Mouse (Mus musculus) neural tube, embryonic 13.5 days (tissue): ENCODE data around the gene Fbxo6. TPM values are rescaled to one million over a fixed set of nuclear protein-coding genes. Genes with fewer than 3 reads are reported as not detected.
A peak's percentile ranks its signal among the peaks of the same experiment; 100 is the strongest.

Experiments used
- ATAC-seq: fragments of 200-750 bp; cut with Nextera tagmentation; 2 replicates; pipeline ENCODE4 v1.8.0; 2017; ENCODE audit warnings: low read depth, mild to moderate bottlenecking, moderate TSS enrichment, moderate library complexity
- H3K27ac ChIP-seq: fragments of 300-500 bp; sonication (generic); replicated peaks from 2 replicates; pipeline ENCODE4 v1.5.1; 2015; ENCODE audit warnings: moderate library complexity, mild to moderate bottlenecking, inconsistent platforms
- H3K27me3 ChIP-seq: fragments of 300-500 bp; sonication (generic); 2 replicates; pipeline ENCODE4 v1.6.1; 2015; ENCODE audit warnings: mild to moderate bottlenecking, inconsistent platforms
- H3K36me3 ChIP-seq: fragments of 300-500 bp; sonication (generic); 2 replicates; pipeline ENCODE4 v1.6.1; 2015; ENCODE audit warnings: mild to moderate bottlenecking, inconsistent platforms
- H3K4me1 ChIP-seq: fragments of 300-500 bp; sonication (generic); replicated peaks from 2 replicates; pipeline ENCODE4 v1.6.1; 2015; ENCODE audit warnings: inconsistent platforms
- H3K4me2 ChIP-seq: fragments of 300-500 bp; sonication (generic); 2 replicates; pipeline ENCODE4 v1.6.1; 2015; ENCODE audit warnings: inconsistent platforms, mild to moderate bottlenecking, moderate library complexity
- H3K4me3 ChIP-seq: fragments of 300-500 bp; sonication (generic); 2 replicates; pipeline ENCODE4 v1.5.1; 2015; ENCODE audit warnings: mild to moderate bottlenecking, inconsistent platforms
- H3K9ac ChIP-seq: fragments of 300-500 bp; sonication (generic); 2 replicates; pipeline ENCODE4 v1.6.1; 2015; ENCODE audit warnings: moderate library complexity, mild to moderate bottlenecking, inconsistent platforms
- H3K9me3 ChIP-seq: fragments of 300-500 bp; sonication (generic); 2 replicates; pipeline ENCODE4 v1.6.1; 2016; ENCODE audit warnings: inconsistent platforms
- WGBS: fragments of 180-500 bp; shearing (Covaris S2); methylation state at CpG from one replicate; pipeline ENCODE4 v1.1.7; 2015; 5-methylcytosine and 5-hydroxymethylcytosine counted together
- polyA plus RNA-seq: library from polyadenylated mRNA; unstranded; fragments of >200 nt; fragmentation: Nextera tagmentation; extraction: Ambion mirVana; gene quantifications from 2 replicates; pipeline ENCODE4 v1.2.1, GENCODE M21; 2015

Fbxo6 gene
- polyA plus RNA-seq, 1 experiment from 2014 or later = 16.6 TPM

GRCm38 (mm10) chr4:148173811-148174494 lies 22.0 kb upstream of the Fbxo6 start:
- peak overlapping the region; percentile 52 for H3K4me2 ChIP-seq
- H3K9me3 ChIP-seq = no peaks in the 10 kb centered on the region
- H3K27ac ChIP-seq = peak overlapping the region; percentile 86
- ATAC-seq = peak; percentile 64
- H3K4me1 ChIP-seq = peaks cover 45% of the 10 kb centered on the region
- H3K27me3 ChIP-seq = peaks cover 49% of the 10 kb centered on the region
- no peaks in the 10 kb centered on the region for H3K36me3 ChIP-seq
- peak overlapping the region; percentile 22 for H3K4me3 ChIP-seq
- peak overlapping the region; percentile 57 for H3K9ac ChIP-seq
- under 1% methylated on average over 30 of the region's 30 CpGs for WGBS

GRCm38 (mm10) chr4:148171261-148171660 lies 19.3 kb upstream of the Fbxo6 start:
- Histone ChIP-seq H3K27me3 (peaks cover 56% of the 10 kb centered on the region), H3K4me2 (no peak overlapping the region), H3K9me3 (no peaks in the 10 kb centered on the region), H3K4me3 (no peak overlapping the region), H3K9ac (no peak overlapping the region), H3K27ac (no peak overlapping the region), H3K36me3 (no peaks in the 10 kb centered on the region), H3K4me1 (peaks cover 41% of the 10 kb centered on the region)
- no peak for ATAC-seq
- WGBS = 51% methylated on average over 3 of the region's 3 CpGs

- Histone ChIP-seq H3K9me3 (no peaks in the 10 kb centered on the region), H3K36me3 (no peaks in the 10 kb centered on the region), H3K4me3 (no peak overlapping the region), H3K4me2 (no peak overlapping the region), H3K27me3 (peaks cover 57% of the 10 kb centered on the region), H3K4me1 (peaks cover 41% of the 10 kb centered on the region), H3K27ac (no peak overlapping the region), H3K9ac (no peak overlapping the region)
- no peak for ATAC-seq
- WGBS = 2% methylated on average over 2 of the region's 2 CpGs
Observed at GRCm38 (mm10) chr4:148170842-148171241, 18.9 kb upstream of the Fbxo6 start.

- H3K27me3 ChIP-seq = peaks cover 61% of the 10 kb centered on the region
- no peak overlapping the region for H3K4me2 ChIP-seq
- no peak overlapping the region for H3K9ac ChIP-seq
- H3K36me3 ChIP-seq = no peaks in the 10 kb centered on the region
- H3K9me3 ChIP-seq = no peaks in the 10 kb centered on the region
- peaks cover 40% of the 10 kb centered on the region for H3K4me1 ChIP-seq
- WGBS = 27% methylated on average over 15 of the region's 15 CpGs
- H3K27ac ChIP-seq = no peak overlapping the region
- H3K4me3 ChIP-seq = no peak overlapping the region
- no peak for ATAC-seq
Observed at GRCm38 (mm10) chr4:148169586-148169985, 17.6 kb upstream of the Fbxo6 start.

- Histone ChIP-seq H3K27ac (no peak overlapping the region), H3K4me3 (no peak overlapping the region), H3K36me3 (no peaks in the 10 kb centered on the region), H3K4me1 (peaks cover 36% of the 10 kb centered on the region), H3K9me3 (no peaks in the 10 kb centered on the region), H3K27me3 (peaks cover 64% of the 10 kb centered on the region), H3K9ac (no peak overlapping the region), H3K4me2 (no peak overlapping the region)
- 28% methylated on average over 7 of the region's 7 CpGs for WGBS
- ATAC-seq = no peak
Observed at GRCm38 (mm10) chr4:148168287-148168686, 16.3 kb upstream of the Fbxo6 start.

- Histone ChIP-seq H3K4me3 (peak overlapping the region; percentile 2; the same call in 1 of the 2 replicates), H3K9me3 (no peaks in the 10 kb centered on the region), H3K36me3 (no peaks in the 10 kb centered on the region), H3K27ac (peak overlapping the region; percentile 62), H3K27me3 (peaks cover 66% of the 10 kb centered on the region), H3K4me1 (peaks cover 31% of the 10 kb centered on the region), H3K4me2 (peak overlapping the region; percentile 43), H3K9ac (peak overlapping the region; percentile 47; the same call in 1 of the 2 replicates)
- 7% methylated on average over 4 of the region's 4 CpGs for WGBS
- ATAC-seq = no peak
Observed at GRCm38 (mm10) chr4:148166986-148167385, 15.0 kb upstream of the Fbxo6 start.

GRCm38 (mm10) chr4:148166431-148166830 lies 14.5 kb upstream of the Fbxo6 start:
- 1% methylated on average over 10 of the region's 10 CpGs for WGBS
- peak overlapping the region; percentile 43 for H3K4me2 ChIP-seq
- peak overlapping the region; percentile 47; the same call in 1 of the 2 replicates for H3K9ac ChIP-seq
- no peaks in the 10 kb centered on the region for H3K36me3 ChIP-seq
- H3K9me3 ChIP-seq = no peaks in the 10 kb centered on the region
- H3K27ac ChIP-seq = peak overlapping the region; percentile 62
- H3K4me1 ChIP-seq = peaks cover 31% of the 10 kb centered on the region
- peaks cover 66% of the 10 kb centered on the region for H3K27me3 ChIP-seq
- ATAC-seq = peak; percentile 46
- H3K4me3 ChIP-seq = peak overlapping the region; percentile 2; the same call in 1 of the 2 replicates

GRCm38 (mm10) chr4:148165551-148165950 lies 13.6 kb upstream of the Fbxo6 start:
- Histone ChIP-seq H3K4me3 (no peak overlapping the region), H3K27me3 (peaks cover 74% of the 10 kb centered on the region), H3K4me1 (peaks cover 40% of the 10 kb centered on the region), H3K9me3 (no peaks in the 10 kb centered on the region), H3K27ac (no peak overlapping the region), H3K9ac (0 out of 2 replicates have a peak overlapping the region, but pooled peaks have one; percentile 2), H3K4me2 (0 out of 2 replicates have a peak overlapping the region, but pooled peaks have one; percentile 43), H3K36me3 (no peaks in the 10 kb centered on the region)
- WGBS = 7% methylated on average over 17 of the region's 17 CpGs
- no peak for ATAC-seq

GRCm38 (mm10) chr4:148164461-148164860 lies 12.5 kb upstream of the Fbxo6 start:
- peaks cover 44% of the 10 kb centered on the region for H3K4me1 ChIP-seq
- ATAC-seq = no peak
- H3K27ac ChIP-seq = no peak overlapping the region
- no peaks in the 10 kb centered on the region for H3K9me3 ChIP-seq
- no peaks in the 10 kb centered on the region for H3K36me3 ChIP-seq
- peaks cover 64% of the 10 kb centered on the region for H3K27me3 ChIP-seq
- WGBS = 1% methylated on average over 16 of the region's 16 CpGs
- peak overlapping the region; percentile 30 for H3K4me3 ChIP-seq
- H3K4me2 ChIP-seq = peak overlapping the region; percentile 55
- no peak overlapping the region for H3K9ac ChIP-seq

- Histone ChIP-seq H3K9me3 (no peaks in the 10 kb centered on the region), H3K9ac (peak overlapping the region; percentile 49; the same call in 1 of the 2 replicates), H3K36me3 (no peaks in the 10 kb centered on the region), H3K27ac (no peak overlapping the region), H3K4me1 (peaks cover 44% of the 10 kb centered on the region), H3K4me3 (peak overlapping the region; percentile 30), H3K4me2 (peak overlapping the region; percentile 55), H3K27me3 (peaks cover 62% of the 10 kb centered on the region)
- ATAC-seq = no peak
- under 1% methylated on average over 28 of the region's 29 CpGs for WGBS
Observed at GRCm38 (mm10) chr4:148164002-148164439, 12.1 kb upstream of the Fbxo6 start.

GRCm38 (mm10) chr4:148160436-148161390 lies 8.8 kb upstream of the Fbxo6 start, which contains the start of the genes Fbxo44 and Fbxo2:
TSS of gene Fbxo44 (minus strand) at chr4:148160482.
TSS of gene Fbxo2 (plus strand) at chr4:148160621.
- no peaks in the 10 kb centered on the region for H3K9me3 ChIP-seq
- peak; percentile 81 for ATAC-seq
- H3K4me1 ChIP-seq = peaks cover 55% of the 10 kb centered on the region
- peak within 1 kb of the TSS; percentile 93 for H3K27ac ChIP-seq
- peaks cover 50% of the 10 kb centered on the region for H3K27me3 ChIP-seq
- H3K4me3 ChIP-seq = peak within 1 kb of the TSS; percentile 78
- 1% methylated on average over 42 of the region's 43 CpGs for WGBS
- peak within 1 kb of the TSS; percentile 90 for H3K4me2 ChIP-seq
- peaks cover 19% of the 10 kb centered on the region for H3K36me3 ChIP-seq
- H3K9ac ChIP-seq = peak within 1 kb of the TSS; percentile 93
